Mouse (Mus musculus): ENCODE measurements around the gene Efcc1. TPM values are rescaled to one million over a fixed set of nuclear protein-coding genes. Genes with fewer than 3 reads are reported as not detected.

The Efcc1 gene
- polyA plus RNA-seq, 1 experiment from 2014 or later = 9.7 TPM

- H3K4me3 ChIP-seq = no peak overlapping the region
- no peak for ATAC-seq (ENCODE audit: low FRiP score)
- H3K27me3 ChIP-seq = no peaks in the 10 kb centered on the region
- no peaks in the 10 kb centered on the region for H3K9me3 ChIP-seq (replicated peaks)
- no peak overlapping the region for H3K4me2 ChIP-seq (replicated peaks)
- 46% methylated on average over 1 of the region's 1 CpGs for WGBS
- H3K27ac ChIP-seq = no peak overlapping the region
- no peaks in the 10 kb centered on the region for H3K36me3 ChIP-seq
- no peak overlapping the region for H3K9ac ChIP-seq
- H3K4me1 ChIP-seq = no peaks in the 10 kb centered on the region
These were observed 14.6 kb downstream of the Efcc1 start for GRCm38 (mm10) chr6:87745301-87745700.

DNA sequence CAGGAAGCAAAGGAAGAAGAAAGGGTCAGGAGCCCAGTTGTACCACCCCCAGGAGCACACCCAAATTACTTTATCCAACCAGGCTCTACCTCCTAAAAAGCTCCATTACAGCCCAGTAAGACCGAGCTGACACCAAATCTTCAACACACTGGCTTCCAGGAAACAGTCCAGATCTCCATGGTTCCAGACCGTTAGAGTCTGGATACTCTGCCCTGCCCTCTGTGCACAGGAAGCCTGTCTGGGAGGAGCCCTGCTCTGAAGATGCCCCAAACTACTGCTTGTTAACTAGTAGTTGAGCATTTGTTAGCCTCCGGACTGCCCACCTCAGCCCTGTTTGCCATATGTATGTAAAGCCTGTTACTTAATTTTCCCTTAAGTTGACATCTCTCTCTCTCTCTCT, 15.4 kb downstream of the Efcc1 start:
- H3K4me2 ChIP-seq (replicated peaks) = no peak overlapping the region
- WGBS = 75% methylated on average over 3 of the region's 3 CpGs
- no peak overlapping the region for H3K27ac ChIP-seq
- no peaks in the 10 kb centered on the region for H3K9me3 ChIP-seq (replicated peaks)
- H3K27me3 ChIP-seq = no peaks in the 10 kb centered on the region
- no peaks in the 10 kb centered on the region for H3K36me3 ChIP-seq
- no peaks in the 10 kb centered on the region for H3K4me1 ChIP-seq
- no peak overlapping the region for H3K4me3 ChIP-seq
- ATAC-seq (ENCODE audit: low FRiP score) = no peak
- H3K9ac ChIP-seq = no peak overlapping the region

DNA sequence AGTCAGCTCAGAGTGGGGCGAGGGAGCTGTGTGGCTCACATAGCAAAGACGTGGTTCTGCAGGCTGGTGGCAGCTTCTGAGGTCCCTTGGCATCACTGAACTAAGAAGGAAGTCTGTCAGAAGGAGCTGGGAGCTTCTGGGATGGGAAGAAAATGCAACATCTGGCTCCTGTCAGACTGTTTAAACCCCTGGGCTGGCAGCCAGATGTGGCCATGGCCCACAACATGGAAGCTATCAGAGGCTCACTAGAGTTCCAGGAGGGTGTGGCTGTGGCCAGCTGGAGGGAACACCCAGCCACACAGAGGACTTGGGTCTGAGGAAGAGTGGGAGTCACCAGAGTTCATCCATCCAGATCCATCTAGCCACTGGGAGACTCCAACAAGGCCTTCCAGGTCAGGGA, 16.2 kb downstream of the Efcc1 start:
- no peak for ATAC-seq (ENCODE audit: low FRiP score)
- no peaks in the 10 kb centered on the region for H3K9me3 ChIP-seq (replicated peaks)
- 78% methylated on average over 2 of the region's 2 CpGs for WGBS
- no peaks in the 10 kb centered on the region for H3K36me3 ChIP-seq
- H3K9ac ChIP-seq = no peak overlapping the region
- H3K27me3 ChIP-seq = no peaks in the 10 kb centered on the region
- H3K4me1 ChIP-seq = no peaks in the 10 kb centered on the region
- no peak overlapping the region for H3K4me3 ChIP-seq
- H3K4me2 ChIP-seq (replicated peaks) = no peak overlapping the region
- H3K27ac ChIP-seq = no peak overlapping the region

GRCm38 (mm10) chr6:87748078-87748477, 17.4 kb downstream of the Efcc1 start:
- no peak overlapping the region for H3K9ac ChIP-seq
- 92% methylated on average over 2 of the region's 2 CpGs for whole genome bisulfite sequencing
- H3K4me3 ChIP-seq = no peak overlapping the region
- H3K27ac ChIP-seq = no peak overlapping the region
- no peak overlapping the region for H3K4me2 ChIP-seq (replicated peaks)
- no peaks in the 10 kb centered on the region for H3K9me3 ChIP-seq (replicated peaks)
- no peaks in the 10 kb centered on the region for H3K36me3 ChIP-seq
- no peak for ATAC-seq (ENCODE audit: low FRiP score)
- no peaks in the 10 kb centered on the region for H3K4me1 ChIP-seq
- H3K27me3 ChIP-seq = no peaks in the 10 kb centered on the region

DNA sequence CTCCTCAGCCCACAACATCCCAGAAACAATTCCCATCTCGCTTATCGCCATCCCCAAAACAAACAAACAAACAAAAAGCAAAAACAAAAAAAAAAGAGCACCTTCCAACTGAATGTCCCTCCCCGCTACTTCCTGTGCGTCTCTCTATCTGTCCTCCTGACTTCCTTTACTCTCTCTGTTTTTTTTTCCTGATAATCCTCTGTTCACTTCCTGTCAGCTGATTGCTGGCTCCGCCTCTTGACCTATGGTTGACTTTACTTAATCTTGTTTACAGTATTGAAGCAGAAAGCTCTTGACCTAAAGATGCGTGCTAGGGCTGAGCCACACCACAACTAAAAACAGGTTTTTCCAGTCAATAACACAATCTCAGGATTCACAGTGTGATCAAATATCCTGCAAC, 17.9 kb downstream of the Efcc1 start:
- Histone ChIP-seq H3K9me3 (replicated peaks) (no peaks in the 10 kb centered on the region), H3K9ac (no peak overlapping the region), H3K27me3 (no peaks in the 10 kb centered on the region), H3K36me3 (no peaks in the 10 kb centered on the region), H3K4me1 (no peaks in the 10 kb centered on the region), H3K4me2 (replicated peaks) (no peak overlapping the region), H3K4me3 (no peak overlapping the region), H3K27ac (no peak overlapping the region)
- ATAC-seq (ENCODE audit: low FRiP score) = no peak
- WGBS = 88% methylated on average over 6 of the region's 6 CpGs

- WGBS = 89% methylated on average over 8 of the region's 8 CpGs
- no peaks in the 10 kb centered on the region for H3K9me3 ChIP-seq (replicated peaks)
- H3K4me1 ChIP-seq = no peaks in the 10 kb centered on the region
- peaks cover 7% of the 10 kb centered on the region for H3K36me3 ChIP-seq
- H3K4me2 ChIP-seq (replicated peaks) = no peak overlapping the region
- H3K4me3 ChIP-seq = no peak overlapping the region
- no peak overlapping the region for H3K27ac ChIP-seq
- no peaks in the 10 kb centered on the region for H3K27me3 ChIP-seq
- no peak for ATAC-seq (ENCODE audit: low FRiP score)
- H3K9ac ChIP-seq = no peak overlapping the region
These were observed 19.7 kb downstream of the Efcc1 start for GRCm38 (mm10) chr6:87750184-87750910.

- no peak for ATAC-seq (ENCODE audit: low FRiP score)
These were observed 20.9 kb downstream of the Efcc1 start for GRCm38 (mm10) chr6:87751574-87751973.

DNA sequence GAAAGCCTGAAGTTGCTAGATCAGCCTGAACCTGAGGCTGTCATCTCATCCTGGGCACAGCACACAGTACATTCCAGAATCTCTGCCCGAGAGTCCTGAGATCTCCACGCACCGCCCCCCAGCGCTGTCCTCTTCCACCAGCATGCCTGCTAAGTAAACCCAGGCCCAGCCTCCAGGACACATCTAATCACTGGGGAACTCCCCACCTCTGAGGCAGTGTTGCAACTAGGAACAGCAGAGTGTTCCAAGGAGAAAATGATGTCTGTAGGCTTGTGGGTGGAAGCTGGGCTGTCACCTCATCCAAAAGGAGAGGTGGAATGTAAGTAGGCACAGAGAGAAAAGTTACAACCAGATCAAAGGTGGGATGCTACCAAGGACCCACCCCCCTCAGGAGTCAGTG, 24.5 kb downstream of the Efcc1 start:
- no peak overlapping the region for H3K4me2 ChIP-seq (replicated peaks)
- H3K27me3 ChIP-seq = no peaks in the 10 kb centered on the region
- H3K27ac ChIP-seq = no peak overlapping the region
- no peak overlapping the region for H3K4me3 ChIP-seq
- no peak overlapping the region for H3K9ac ChIP-seq
- no peaks in the 10 kb centered on the region for H3K4me1 ChIP-seq
- 88% methylated on average over 4 of the region's 4 CpGs for WGBS
- peaks cover 7% of the 10 kb centered on the region for H3K36me3 ChIP-seq
- ATAC-seq (ENCODE audit: low FRiP score) = no peak
- H3K9me3 ChIP-seq (replicated peaks) = 0 out of 2 replicates have a peak, but pooled peaks cover 2% of the 10 kb centered on the region

More at GRCm38 (mm10) chr6:87751574-87751973, 20.9 kb downstream of the Efcc1 start:
- Histone ChIP-seq H3K4me3 (no peak overlapping the region), H3K27ac (no peak overlapping the region), H3K9ac (no peak overlapping the region), H3K4me2 (replicated peaks) (no peak overlapping the region), H3K36me3 (peaks cover 7% of the 10 kb centered on the region), H3K9me3 (replicated peaks) (no peaks in the 10 kb centered on the region), H3K27me3 (no peaks in the 10 kb centered on the region), H3K4me1 (no peaks in the 10 kb centered on the region)
- WGBS = 89% methylated on average over 6 of the region's 6 CpGs

DNA sequence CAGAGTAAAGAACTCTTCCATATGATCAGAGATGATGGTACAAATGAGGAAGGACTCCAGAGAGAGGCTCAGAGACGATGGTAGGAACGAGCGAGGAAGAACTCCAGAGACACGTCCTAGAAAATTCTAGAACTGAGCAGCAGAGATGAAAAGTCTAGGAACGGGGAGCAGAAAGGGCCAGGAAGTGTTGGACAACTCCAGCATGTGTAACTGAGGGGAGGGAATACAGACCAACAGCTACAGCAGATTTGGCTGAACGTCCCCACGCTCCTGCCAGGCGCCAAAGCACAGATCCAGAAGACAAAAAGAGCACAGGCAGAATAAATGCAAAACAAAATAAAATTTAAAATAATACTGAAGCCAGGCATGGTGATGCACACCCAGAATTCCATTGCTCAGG, 26.2 kb downstream of the Efcc1 start:
- WGBS = 90% methylated on average over 8 of the region's 8 CpGs
- H3K27me3 ChIP-seq = no peaks in the 10 kb centered on the region
- no peak for ATAC-seq (ENCODE audit: low FRiP score)
- H3K36me3 ChIP-seq = peaks cover 7% of the 10 kb centered on the region
- no peaks in the 10 kb centered on the region for H3K4me1 ChIP-seq
- H3K4me2 ChIP-seq (replicated peaks) = no peak overlapping the region
- no peak overlapping the region for H3K4me3 ChIP-seq
- 0 out of 2 replicates have a peak, but pooled peaks cover 2% of the 10 kb centered on the region for H3K9me3 ChIP-seq (replicated peaks)
- no peak overlapping the region for H3K9ac ChIP-seq
- no peak overlapping the region for H3K27ac ChIP-seq

- Histone ChIP-seq H3K27ac (no peak overlapping the region), H3K27me3 (no peaks in the 10 kb centered on the region), H3K4me3 (no peak overlapping the region), H3K9me3 (replicated peaks) (0 out of 2 replicates have a peak, but pooled peaks cover 2% of the 10 kb centered on the region), H3K4me1 (no peaks in the 10 kb centered on the region), H3K9ac (no peak overlapping the region), H3K4me2 (replicated peaks) (no peak overlapping the region), H3K36me3 (peaks cover 7% of the 10 kb centered on the region)
- 71% methylated on average over 3 of the region's 3 CpGs for WGBS
- no peak for ATAC-seq (ENCODE audit: low FRiP score)
These were observed 28.7 kb downstream of the Efcc1 start for GRCm38 (mm10) chr6:87759404-87759803.

GRCm38 (mm10) chr6:87759850-87760249, 29.2 kb downstream of the Efcc1 start:
- no peak overlapping the region for H3K4me2 ChIP-seq (replicated peaks)
- H3K36me3 ChIP-seq = peaks cover 4% of the 10 kb centered on the region
- no peaks in the 10 kb centered on the region for H3K4me1 ChIP-seq
- no peak overlapping the region for H3K4me3 ChIP-seq
- H3K27ac ChIP-seq = no peak overlapping the region
- H3K27me3 ChIP-seq = no peaks in the 10 kb centered on the region
- ATAC-seq (ENCODE audit: low FRiP score) = no peak
- WGBS = 83% methylated on average over 3 of the region's 3 CpGs
- no peak overlapping the region for H3K9ac ChIP-seq
- H3K9me3 ChIP-seq (replicated peaks) = 0 out of 2 replicates have a peak, but pooled peaks cover 2% of the 10 kb centered on the region

DNA sequence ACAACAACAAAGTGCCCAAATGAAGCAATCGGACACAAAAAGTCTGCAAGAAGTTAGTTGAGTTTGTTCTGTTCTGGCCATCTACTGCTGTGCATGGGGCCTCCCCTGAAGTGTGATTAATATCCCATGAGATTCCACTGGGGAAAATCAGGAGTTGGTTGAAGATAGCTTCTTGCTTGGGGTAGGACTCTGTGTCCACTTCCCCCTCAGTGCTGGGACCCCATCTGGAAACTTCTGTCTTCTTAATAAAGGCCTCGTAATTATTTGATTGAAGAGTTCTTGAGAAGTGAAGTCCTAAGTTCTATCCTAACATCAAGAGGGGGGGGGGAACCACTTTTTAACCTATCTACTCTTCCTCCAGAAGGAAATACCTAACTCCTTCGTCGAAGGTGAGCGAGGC, 31.5 kb downstream of the Efcc1 start:
- no peak for ATAC-seq (ENCODE audit: low FRiP score)
- 82% methylated on average over 5 of the region's 5 CpGs for WGBS

More for the DNA sequence above, 31.5 kb downstream of the Efcc1 start:
- Histone ChIP-seq H3K9ac (no peak overlapping the region), H3K27me3 (no peaks in the 10 kb centered on the region), H3K4me3 (no peak overlapping the region), H3K9me3 (replicated peaks) (0 out of 2 replicates have a peak, but pooled peaks cover 2% of the 10 kb centered on the region), H3K27ac (no peak overlapping the region), H3K4me1 (no peaks in the 10 kb centered on the region), H3K36me3 (no peaks in the 10 kb centered on the region), H3K4me2 (replicated peaks) (no peak overlapping the region)
